Mouse (Mus musculus) spleen, adult 18-20 months (tissue): ENCODE results near the gene Trim28.
"Not testable (repeated sequence)": the region's sequence is repeated elsewhere in the genome, so short reads cannot be mapped to it uniquely, and the experiment has no call there.

Experiments used
- DNase-seq, 2 experiments: peaks; one replicate each; pipeline ENCODE4 v3.0.0; 2022; ENCODE audit warnings: mixed read lengths in 2 of 2

Trim28 gene

DNA sequence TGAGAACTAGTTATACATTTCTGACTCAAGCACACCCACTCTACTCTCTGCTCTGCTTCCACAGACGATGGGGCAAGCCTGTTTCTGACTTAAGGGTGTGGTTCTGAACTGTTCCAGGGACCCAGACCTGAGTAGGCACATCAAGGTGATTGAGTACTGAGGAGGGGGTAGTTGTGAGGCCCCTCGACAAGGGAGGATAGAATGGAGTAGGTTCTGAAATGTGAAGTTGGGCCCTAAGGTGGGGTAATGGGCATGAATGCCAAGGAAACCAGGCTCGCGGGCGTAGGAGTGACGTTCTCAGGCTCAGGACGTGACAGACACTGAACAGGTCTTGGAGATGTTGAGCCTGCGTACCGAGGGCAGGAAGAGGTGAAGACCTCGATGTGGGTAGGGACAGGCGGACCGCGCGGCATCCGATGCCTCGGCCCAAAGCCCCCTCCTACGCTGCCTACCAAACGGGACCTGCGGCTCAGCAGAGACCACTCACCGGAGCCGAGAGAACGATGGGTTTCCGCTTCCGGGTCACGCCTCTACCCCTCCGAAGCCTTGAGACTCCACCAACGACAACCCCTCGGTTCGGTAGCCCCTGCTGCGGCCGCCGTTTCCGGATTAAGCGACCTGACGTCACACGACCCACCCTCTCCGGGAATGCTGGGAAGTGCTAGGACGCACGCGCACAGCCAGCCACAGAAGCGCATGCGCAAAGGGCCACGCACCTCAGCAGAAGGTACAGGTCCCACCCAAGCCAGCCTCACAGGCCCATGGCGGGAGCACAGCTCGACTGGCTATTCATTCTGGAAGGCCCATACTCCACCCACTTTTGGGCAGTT is 35.4 kb downstream of the Trim28 start, which contains the start of gene Chmp2a:
Gene Chmp2a (minus strand): TSS at position 660 of the 830 bp plus-strand sequence.
- DNase-seq, result peak; percentile 96 to 97

DNA sequence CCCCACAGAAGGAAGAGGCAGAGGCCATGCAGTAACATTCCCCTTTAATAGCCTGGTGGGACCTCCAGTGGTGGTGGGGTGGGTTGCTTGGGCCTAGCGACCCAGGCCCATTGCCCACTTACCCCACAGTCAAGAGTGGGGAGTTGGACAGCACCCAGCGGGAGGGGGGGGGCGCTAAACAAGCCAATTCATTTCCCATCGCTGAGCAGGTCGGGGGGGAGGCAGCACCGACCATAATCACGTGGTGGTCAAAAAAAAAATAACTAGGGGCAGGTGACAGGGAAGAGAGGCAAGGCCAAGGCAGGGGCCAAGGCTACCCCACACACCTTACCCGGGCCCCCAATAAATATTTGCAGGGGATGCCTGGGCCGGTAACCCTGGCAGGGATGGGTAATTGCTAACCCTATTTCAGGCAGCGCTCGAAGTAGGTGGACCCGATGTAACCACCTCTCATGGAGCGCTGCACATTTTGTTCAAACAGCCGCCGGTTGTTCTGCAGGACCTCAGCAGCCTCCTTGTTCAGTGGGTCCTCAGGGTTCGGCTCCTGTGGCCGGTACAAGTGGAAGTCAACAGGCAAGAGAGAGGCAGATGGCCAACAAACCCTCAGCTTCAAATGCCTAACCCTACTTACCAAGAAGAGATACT is 36.4 kb downstream of the Trim28 start:
- DNase-seq, result peak in 1 of 2 experiments; percentile 33

DNA sequence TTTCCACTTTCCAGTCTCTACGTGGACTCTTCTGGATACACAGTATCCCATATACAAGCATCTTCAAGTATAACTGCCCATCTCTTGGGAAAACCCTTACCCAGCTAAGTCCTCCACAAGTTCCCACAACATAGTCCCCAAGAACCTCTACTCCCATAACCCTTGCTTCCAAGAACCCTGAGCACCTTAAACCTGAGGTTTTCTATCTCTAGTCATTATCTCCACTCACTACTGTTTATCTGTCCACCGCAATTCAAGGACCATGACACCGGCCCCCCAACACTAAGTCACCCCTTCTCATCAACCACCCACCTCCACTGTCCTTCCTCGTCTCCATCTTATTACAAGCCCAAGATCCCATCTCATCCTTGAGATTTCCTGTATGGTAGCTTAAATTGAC is 37.9 kb downstream of the Trim28 start:
- DNase-seq, result no peak

DNA sequence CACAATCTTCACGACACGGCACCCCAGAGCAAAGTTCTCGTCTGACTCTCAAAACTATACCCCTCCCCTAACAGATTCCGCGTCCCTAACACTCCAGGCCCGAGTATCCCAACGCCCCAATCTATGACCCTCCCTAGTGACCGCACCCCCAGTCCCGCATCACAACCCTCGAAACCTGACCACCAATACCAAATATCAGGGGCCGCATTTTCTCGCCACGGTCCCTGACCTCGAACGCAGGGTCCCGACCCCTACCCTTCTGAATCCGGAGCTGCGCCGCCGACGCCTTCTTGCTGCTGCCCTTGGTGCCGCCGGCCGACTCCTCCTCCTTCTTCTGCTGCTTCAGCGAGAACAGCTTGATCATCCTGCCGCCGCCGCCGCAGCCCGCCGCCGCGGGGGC is 38.5 kb downstream of the Trim28 start:
- no peak for DNase-seq

DNA sequence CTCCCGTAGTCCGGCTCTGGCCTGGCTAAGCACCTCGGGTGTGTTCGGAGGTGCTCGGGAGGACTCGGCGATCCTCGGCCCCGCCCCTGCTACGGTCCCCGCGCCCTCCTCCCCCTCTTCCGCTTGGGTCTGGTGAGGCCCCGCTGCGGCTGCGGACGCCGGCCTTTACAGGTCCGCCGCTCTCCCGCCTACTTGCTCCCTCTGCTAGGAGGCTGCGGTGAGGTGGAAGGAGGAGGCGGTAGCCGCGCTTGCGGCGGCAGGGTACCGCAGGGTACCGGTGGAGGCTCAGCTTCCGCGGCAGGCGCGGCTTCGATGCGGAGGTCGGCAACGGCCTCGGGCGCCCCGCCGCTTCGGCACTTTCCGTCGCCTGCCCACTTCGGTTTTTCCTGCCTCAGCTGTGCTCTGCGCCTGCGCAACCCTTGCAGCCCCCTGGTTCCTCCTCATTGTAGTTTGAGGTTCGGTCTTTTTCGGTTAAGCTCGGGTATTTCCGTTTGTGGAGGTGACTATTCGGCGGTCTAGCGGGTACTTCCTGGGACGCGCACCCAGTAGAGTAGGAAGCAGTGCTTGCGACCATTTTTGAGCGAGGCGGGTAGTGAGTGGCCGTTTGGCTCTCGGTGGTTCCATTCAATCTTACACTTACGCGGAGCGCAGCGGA is 39.1 kb downstream of the Trim28 start, which contains the start of gene Ube2m:
Gene Ube2m (minus strand): TSS at position 375 of the 655 bp plus-strand sequence.
- peak; percentile 97 to 99 for DNase-seq

DNA sequence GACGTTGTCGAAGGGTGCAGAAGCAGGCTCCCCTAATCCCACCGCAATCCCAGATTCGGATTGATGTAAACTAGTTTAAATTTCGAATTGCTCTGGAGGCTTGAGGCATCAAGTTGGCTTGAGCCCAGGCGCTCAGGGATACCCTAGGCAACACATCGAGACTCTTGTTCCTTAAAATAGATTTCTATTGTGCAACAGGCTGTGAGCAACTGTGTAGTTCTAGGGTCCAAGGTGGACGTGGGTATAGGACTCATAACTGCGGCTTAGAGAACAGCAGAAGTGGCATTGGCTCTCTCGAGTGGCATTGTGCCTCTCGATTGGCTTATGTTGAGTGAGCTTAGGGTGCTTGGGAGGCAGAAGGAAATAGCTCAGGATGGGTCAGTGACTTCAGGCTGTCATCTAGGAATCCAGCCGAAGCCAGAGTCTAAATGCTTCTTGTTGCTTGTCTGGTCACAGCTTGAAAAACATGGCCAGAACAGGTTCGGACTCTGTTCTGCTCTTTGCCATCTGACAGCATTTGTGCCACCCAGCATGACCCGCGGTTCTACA is 39.8 kb downstream of the Trim28 start:
- no peak for DNase-seq

DNA sequence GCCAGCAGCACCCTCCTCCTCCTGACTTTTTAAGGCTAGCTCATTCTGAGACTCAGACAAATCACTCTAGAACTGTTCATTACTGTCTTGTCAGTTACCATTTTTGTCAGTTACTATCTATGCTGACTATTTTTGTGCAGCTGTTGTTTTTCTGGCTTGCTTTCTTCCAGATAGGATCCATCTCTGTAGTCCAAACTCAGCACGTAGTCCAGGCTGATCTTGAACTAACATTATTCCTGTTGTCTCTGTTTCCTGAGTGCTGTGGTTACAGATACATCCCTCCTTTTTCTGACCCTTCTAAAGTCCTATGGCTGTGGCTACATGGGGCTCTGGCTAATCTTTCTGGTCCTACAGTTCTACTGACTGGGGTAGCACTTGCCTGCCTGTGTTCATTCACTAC is 40.3 kb downstream of the Trim28 start:
- DNase-seq, result no peak

DNA sequence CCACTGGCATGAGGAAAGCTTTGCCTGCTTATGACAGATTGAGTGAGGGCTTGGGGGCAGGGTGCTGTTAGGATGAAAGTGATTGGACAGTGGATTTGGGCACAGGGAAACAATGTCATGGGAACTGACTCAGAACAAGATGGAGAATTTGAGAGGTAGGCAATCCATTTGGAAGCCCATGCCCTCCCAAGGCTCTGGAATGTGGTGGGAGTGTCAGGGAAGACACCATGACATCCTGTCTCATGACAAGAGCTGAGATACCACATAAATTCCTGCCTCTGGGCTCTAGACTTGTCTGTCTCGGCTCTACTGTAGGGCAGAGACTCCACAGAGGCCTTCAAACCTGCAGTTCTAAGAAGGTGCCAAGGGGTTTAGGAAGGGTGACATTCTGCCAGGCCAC is 42.3 kb downstream of the Trim28 start:
- no peak for DNase-seq

DNA sequence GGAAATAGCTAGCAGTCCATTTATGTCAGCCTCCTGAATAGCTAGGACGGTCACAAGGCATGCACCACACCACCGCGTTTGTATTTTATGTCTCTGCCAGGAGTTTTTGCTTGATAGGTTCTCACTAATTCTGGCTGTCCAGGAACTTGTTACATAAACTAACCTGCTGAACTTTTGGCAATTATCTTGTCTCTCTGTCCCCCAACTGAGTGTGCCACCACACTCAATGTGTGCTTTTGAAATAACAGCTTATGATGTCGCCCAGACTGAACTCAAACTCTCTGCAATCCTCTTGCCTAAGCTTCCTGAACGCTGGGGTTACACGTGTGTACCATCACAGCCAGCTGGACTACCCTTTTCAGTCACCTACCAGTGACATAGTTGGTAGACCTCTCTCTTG is 43.6 kb downstream of the Trim28 start:
- DNase-seq, result no peak

DNA sequence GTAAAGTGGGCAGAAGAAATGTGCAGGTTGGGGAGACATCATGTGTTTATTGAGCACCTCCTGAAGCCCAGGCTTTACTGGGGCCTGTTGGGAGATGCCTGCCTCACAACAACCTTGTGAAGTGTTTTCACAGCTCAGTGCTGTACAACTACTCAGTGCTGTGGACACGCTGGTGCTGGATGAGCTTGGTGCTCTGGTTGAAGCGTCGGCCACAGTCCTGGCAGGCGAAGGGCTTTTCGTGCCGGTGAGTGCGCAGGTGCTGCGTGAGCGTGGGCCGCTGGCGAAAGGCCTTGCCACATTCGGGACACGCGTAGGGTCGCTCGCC is 44.2 kb downstream of the Trim28 start:
- DNase-seq, result no peak

DNA sequence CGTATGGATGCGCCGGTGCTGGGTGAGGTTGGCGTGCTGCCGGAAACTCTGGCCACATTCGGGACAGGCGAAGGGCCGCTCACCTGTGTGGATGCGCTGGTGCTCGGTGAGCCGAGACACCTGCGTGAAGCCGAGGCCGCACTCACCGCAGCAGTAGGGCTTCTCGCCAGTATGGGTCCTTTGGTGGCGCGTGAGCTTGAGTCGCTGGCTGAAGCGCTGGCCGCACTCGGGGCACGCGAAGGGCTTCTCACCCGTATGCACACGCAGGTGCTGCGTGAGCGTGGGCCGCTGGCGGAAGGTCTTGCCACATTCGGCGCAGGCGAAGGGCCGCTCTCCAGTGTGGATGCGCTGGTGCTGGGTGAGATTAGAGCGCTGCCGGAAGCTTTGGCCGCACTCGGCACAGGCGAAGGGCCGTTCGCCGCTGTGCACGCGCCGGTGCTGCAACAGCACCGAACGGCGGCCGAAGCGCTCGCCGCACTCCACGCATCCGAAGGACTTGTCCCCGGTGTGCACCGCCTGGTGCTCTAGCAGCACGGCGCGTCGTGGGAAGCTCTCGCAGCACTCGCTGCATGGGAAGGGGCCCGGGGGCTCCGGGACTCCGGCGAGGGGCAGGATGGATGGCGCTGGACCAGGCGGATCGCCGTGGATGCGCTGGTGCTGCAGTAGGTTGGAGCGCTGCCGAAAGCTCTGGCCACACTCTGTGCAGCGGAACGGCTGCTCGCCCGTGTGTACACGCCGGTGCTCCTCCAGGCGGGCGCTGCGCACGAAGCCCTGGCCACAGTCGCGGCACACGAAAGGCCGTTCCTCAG is 44.7 kb downstream of the Trim28 start:
- DNase-seq, result no peak

DNA sequence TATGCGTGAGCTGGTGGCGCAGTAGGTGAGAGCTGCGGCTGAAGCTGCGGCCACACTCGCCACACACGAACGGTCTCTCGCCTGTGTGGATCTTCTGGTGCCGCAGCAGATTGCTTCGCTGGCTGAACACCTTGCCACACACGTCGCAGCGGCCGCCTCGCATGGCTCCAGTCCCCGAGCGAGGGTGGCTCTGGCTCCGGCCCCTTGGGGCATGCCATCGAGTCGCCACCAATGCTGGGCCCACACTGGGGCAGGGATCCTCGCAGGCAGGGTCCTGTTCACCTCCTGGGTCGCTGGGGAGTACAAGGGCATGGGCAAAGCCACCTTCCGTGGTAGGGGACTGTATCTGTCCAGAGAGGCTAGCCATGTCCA is 45.3 kb downstream of the Trim28 start:
- no peak for DNase-seq

DNA sequence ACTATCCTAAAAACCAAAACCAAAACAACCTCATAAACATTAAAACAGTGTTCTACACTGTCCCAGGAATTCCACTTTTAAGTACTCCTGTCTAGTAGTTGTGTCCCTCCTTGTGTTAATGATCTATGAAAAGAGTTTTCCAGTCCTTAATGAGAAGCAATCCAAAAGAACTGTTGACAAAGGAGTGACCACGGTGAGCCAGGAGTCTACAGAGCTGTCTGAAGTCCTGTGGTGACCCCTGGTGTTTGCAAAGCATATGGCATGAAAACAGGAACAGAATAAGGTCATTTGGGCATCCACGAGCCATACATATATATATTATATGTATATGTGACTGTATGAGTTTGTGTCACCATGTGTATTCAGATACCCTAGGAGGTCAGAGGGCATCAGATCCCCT is 47.2 kb downstream of the Trim28 start:
- peak in 1 of 2 experiments; percentile 64 for DNase-seq

DNA sequence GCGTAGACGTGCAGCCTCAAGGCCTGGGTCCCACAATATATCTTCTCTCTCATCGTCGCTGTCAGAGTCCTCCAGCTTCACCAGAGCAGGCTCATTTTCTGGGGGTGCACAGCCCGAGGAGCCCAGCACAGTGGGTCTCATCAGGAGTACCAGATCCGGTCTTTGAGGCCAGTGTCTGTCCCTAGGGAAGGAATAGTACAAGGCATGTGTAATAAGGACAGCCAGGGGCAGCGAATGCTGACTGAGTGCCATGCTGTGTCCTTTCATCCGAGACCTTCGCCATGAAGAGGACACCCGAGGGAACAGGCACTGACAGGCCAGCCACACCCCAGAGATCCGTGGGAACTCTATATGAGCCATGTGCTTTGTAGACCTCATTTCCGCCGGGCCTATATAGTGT is 54.1 kb downstream of the Trim28 start:
- DNase-seq, result no peak

DNA sequence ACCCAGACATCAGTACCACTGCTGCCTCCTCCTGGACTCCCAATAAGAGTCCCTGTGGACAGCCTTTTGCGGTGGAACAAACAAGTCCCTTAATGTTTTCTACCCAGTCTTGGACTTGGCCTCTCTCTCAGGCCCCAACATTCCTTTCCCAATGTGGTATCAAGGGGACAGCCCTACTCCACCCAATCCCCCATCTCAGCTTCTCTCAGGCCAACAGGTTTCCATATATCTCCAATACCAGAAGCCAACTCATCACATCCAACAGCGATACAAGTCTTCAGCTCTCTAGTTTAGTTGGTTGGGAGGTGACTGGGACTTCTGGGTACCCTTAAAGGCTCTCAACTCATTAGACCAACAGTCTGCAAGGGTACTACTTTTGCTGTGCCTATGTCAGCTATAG is 54.6 kb downstream of the Trim28 start:
- DNase-seq, result no peak

DNA sequence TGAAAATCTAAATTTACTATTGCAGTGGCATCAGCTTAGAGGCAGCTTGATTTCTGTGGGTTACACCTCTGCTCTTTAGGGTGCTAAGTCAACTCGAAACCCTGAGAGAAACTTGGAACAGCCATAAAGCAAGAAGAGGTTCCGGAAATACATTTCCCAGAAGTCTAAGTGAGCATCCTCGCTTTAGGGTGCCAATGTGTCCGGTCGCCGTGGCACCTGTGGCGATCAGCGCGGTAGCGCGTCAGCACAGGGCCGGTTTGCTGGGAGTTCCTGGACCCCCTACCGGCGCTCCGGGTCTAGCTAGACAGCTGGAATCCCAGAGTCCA is 55.0 kb downstream of the Trim28 start:
- no peak for DNase-seq

DNA sequence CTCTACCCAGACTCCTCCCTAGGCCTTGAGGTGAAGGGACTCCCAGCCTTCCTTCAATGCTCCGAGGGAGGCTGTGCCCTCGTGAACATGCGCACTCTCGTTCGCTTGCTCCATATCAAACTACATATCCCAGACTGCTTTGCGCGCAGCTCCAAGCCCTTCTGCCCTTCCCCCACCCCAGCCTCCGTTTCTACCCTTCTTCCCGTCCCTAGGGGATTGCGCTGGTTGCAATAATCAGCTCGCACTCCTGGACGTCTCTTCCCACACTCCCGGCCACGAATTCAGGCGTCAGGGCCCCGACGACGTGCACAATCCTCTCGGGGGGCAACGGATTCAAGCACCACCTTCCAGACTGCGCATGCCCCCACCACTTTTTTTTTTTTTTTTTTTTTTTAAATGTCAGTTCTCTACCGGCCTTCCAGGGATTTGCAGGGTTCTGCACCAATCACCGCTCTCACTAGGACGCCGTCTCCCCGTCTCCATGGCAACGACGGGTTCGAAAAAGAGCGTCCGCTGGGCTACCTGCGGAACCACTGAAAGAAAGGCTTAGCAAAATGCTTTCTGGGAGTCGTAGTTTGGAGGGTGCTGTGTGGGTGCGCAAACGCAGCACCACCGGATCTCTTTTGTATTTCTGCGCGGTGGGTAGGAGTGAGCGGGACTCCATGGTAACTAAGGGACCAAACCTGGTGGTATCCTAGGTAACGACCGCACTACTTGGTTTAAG is 55.5 kb downstream of the Trim28 start, which contains the start of gene Mzf1:
Gene Mzf1 (minus strand): TSS at position 478 of the 724 bp plus-strand sequence.
- DNase-seq, result peak; percentile 84 to 88

DNA sequence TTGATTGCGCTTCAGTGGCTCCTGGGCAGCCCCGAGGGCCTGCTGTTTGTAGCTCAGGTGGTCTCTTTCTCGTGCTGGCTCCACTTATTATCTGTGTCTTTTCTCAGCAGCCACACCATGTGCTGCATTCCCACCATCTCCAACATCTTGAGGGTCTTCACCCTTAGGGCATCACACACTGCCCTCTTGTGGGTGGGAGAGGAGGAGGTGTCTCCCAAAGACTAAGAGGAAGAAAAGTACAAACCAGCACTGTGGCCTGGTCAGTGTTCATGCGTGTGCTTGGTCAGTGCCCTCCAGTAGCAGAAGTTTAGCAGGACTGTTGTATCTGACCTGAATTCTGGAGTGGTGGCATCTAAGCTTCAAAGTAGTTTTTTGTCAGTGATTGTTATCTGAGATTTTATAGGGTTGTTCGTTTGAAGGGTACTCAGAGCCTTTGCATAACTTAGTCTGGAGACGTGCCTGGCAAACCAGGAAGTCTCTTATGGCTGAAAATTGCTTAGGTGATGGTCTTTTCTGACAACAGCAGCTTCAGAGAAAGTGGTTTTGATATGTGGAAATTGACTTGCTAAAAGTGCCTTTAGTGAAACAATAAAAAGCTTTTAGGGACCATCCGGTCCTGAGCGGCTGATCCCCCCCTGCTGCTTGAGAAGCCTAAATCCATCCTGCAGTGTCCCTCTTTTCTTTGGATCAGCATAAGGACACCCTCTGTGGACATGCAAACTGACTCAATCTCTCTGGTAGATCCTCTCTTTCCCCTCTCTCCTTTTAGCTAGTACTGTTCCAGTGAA is 58.2 kb downstream of the Trim28 start:
- no peak for DNase-seq

DNA sequence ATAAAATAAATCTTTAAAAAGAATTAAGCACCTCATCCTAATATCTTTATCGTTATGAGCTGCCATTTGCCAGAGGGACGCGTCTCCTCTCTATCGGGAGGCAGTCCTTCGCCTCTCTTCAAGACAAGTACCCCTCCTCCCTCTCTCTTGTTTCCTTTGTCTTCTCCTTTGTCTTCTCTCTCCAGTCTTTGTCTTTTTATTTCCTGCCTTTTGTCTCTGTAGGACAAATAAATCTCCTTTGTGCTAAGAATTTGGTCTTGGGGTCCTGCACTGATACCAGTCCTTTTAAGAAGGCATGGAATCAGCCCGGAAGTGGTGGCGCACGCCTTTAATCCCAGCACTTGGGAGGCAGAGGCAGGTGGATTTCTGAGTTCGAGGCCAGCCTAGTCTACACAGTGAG is 60.6 kb downstream of the Trim28 start:
- no peak for DNase-seq

DNA sequence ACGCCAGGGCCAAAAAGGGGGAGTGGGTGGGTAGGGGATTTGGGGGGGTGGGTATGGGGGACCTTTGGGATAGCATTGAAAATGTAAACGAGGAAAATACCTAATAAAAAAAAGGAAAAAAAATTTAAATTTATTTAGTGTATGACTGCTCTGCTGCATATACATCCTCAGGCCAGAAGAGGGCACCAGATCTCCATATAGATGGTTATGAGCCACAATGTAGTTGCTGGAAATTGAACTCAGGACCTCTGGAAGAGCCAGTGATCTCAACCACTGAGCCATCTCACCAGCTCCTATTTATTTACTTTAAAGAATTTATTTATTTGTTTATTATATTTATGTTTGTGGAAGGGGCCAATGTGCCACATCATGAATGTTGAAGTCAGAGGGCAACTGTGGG is 64.5 kb downstream of the Trim28 start:
- not testable (repeated sequence) for DNase-seq

DNA sequence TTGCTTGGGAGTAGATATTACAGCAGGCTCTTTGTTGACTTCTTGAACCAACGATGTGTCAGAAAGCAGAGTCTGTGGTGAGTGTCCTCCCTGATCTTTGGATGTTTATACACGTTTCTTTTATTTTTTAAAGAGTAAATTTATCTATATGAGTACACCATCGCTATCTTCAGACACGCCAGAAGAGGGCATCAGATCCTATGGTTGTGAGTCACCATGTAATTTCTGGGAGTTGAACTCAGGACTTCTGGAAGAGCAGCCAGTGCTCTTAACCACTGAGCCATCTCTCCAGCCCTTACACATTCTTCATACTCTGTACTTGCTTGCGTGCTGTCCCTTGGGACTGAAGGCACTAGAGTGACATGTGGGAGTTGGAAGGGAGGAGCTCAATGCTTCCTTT is 73.4 kb downstream of the Trim28 start:
- no peak for DNase-seq
